Mouse (Mus musculus) embryonic fibroblast, embryonic 13.5 days (primary cell): ENCODE results near the gene Hyal3. TPM values are rescaled to one million over a fixed set of nuclear protein-coding genes. Genes with fewer than 3 reads are reported as not detected.

Experiments
- H3K27ac ChIP-seq: 2 replicates; pipeline ENCODE4 v1.5.1; 2012; ENCODE audit warnings: low read length, control low read depth, inconsistent platforms; ENCODE audit not compliant: insufficient read depth
- H3K4me1 ChIP-seq: 2 replicates; pipeline ENCODE4 v1.6.1; 2011; ENCODE audit warnings: low read length; ENCODE audit not compliant: control insufficient read depth, insufficient read depth
- H3K4me3 ChIP-seq: 2 replicates; pipeline ENCODE4 v1.5.1; 2011; ENCODE audit warnings: mild to moderate bottlenecking, control low read depth, low read length; ENCODE audit not compliant: insufficient read depth
- CTCF ChIP-seq: IDR thresholded peaks from 2 replicates; pipeline ENCODE4 v1.5.1; 2011; ENCODE audit warnings: mild to moderate bottlenecking, control low read depth, low read length, moderate library complexity, borderline replicate concordance; ENCODE audit not compliant: insufficient read depth
- POLR2A ChIP-seq: IDR thresholded peaks from 2 replicates; pipeline ENCODE4 v1.6.1; 2011; ENCODE audit warnings: low read depth, mild to moderate bottlenecking, control low read depth, low read length, moderate library complexity
- polyA plus RNA-seq: library from polyadenylated mRNA; stranded (reverse); fragments of >200 nt; gene quantifications from 2 replicates; pipeline ENCODE4 v1.2.4, GENCODE M21; 2011; ENCODE audit warnings: low read depth; ENCODE audit not compliant: missing spikeins, insufficient read length

Gene Hyal3
- polyA plus RNA-seq, 1 experiment: 0.76 TPM

- Histone ChIP-seq H3K4me3 (no peak overlapping the region), H3K4me1 (peaks cover 5% of the 10 kb centered on the region; the same call in 1 of the 2 replicates), H3K27ac (no peak overlapping the region)
- TF ChIP-seq CTCF: no peak
- no peak for TF ChIP-seq POLR2A
Observed at GRCm38 (mm10) chr9:107582509-107583062, 2.0 kb downstream of the Hyal3 start.

GRCm38 (mm10) chr9:107583174-107583573 is 2.6 kb downstream of the Hyal3 start:
- H3K4me3 ChIP-seq: no peak overlapping the region
- H3K27ac ChIP-seq: no peak overlapping the region
- TF ChIP-seq POLR2A (no peak), CTCF (no peak)
- peaks cover 5% of the 10 kb centered on the region; the same call in 1 of the 2 replicates for H3K4me1 ChIP-seq

GRCm38 (mm10) chr9:107586504-107586903 is 5.9 kb downstream of the Hyal3 start:
- H3K27ac ChIP-seq: no peak overlapping the region
- peaks cover 5% of the 10 kb centered on the region; the same call in 1 of the 2 replicates for H3K4me1 ChIP-seq
- TF ChIP-seq POLR2A (no peak), CTCF (no peak)
- no peak overlapping the region for H3K4me3 ChIP-seq

- TF ChIP-seq POLR2A: peak; percentile 71
- no peak for TF ChIP-seq CTCF
- Histone ChIP-seq H3K4me3 (peak within 1 kb of the TSS; percentile 78), H3K27ac (no peak within 1 kb of the TSS), H3K4me1 (peaks cover 5% of the 10 kb centered on the region; the same call in 1 of the 2 replicates)
Observed at GRCm38 (mm10) chr9:107586974-107587832, 6.6 kb downstream of the Hyal3 start, which contains the start of gene Ifrd2. Gene Ifrd2, plus strand, starts transcription at chr9:107587642.

GRCm38 (mm10) chr9:107587833-107588639 is 7.4 kb downstream of the Hyal3 start:
- peaks cover 5% of the 10 kb centered on the region; the same call in 1 of the 2 replicates for H3K4me1 ChIP-seq
- peak overlapping the region; percentile 78 for H3K4me3 ChIP-seq
- no peak overlapping the region for H3K27ac ChIP-seq
- TF ChIP-seq POLR2A (no peak), CTCF (no peak)

- peaks cover 5% of the 10 kb centered on the region; the same call in 1 of the 2 replicates for H3K4me1 ChIP-seq
- TF ChIP-seq POLR2A (no peak), CTCF (no peak)
- no peak overlapping the region for H3K27ac ChIP-seq
- no peak overlapping the region for H3K4me3 ChIP-seq
Observed at GRCm38 (mm10) chr9:107590058-107590772, 9.6 kb downstream of the Hyal3 start.

GRCm38 (mm10) chr9:107590773-107591060 is 10.1 kb downstream of the Hyal3 start:
- peaks cover 5% of the 10 kb centered on the region; the same call in 1 of the 2 replicates for H3K4me1 ChIP-seq
- no peak overlapping the region for H3K27ac ChIP-seq
- H3K4me3 ChIP-seq: no peak overlapping the region
- no peak for TF ChIP-seq POLR2A
- TF ChIP-seq CTCF: no peak

- no peak for TF ChIP-seq CTCF
- TF ChIP-seq POLR2A: no peak
- H3K27ac ChIP-seq: no peak overlapping the region
- H3K4me3 ChIP-seq: no peak overlapping the region
- H3K4me1 ChIP-seq: peaks cover 5% of the 10 kb centered on the region; the same call in 1 of the 2 replicates
Observed at GRCm38 (mm10) chr9:107593101-107593976, 12.7 kb downstream of the Hyal3 start.
